Mouse (Mus musculus) T-cell, adult 66 days (primary cell): ENCODE measurements around the gene Nlrx1. TPM values are rescaled to one million over a fixed set of nuclear protein-coding genes. Genes with fewer than 3 reads are reported as not detected.

Experiments
- total RNA-seq, 2 experiments: library from RNA; stranded (reverse); gene quantifications; 3 replicates in 1 of 2; 4 replicates in 1 of 2; pipeline ENCODE4 v1.2.4; 2023

The Nlrx1 gene
- total RNA-seq: 1 to 10 TPM; 3.6 to 5.0 TPM

GRCm38 (mm10) chr9:44268432-44268831 is at the start of gene Nlrx1:
Gene Nlrx1 (minus strand): TSS chr9:44268599.

GRCm38 (mm10) chr9:44305466-44306079 is 37.2 kb upstream of the Nlrx1 start, which contains the start of gene Hinfp:
Gene Hinfp (minus strand): TSS chr9:44305671.

GRCm38 (mm10) chr9:44288076-44288958 is 19.9 kb upstream of the Nlrx1 start, which contains the start of gene Abcg4:
Gene Abcg4 (minus strand): TSS chr9:44288615.

GRCm38 (mm10) chr9:44251314-44251713 is 17.1 kb downstream of the Nlrx1 start, which contains the start of gene Pdzd3:
Gene Pdzd3 (minus strand): TSS chr9:44251471.

GRCm38 (mm10) chr9:44240399-44240798 is 28.0 kb downstream of the Nlrx1 start, which contains the start of gene Ccdc153:
Gene Ccdc153 (plus strand): TSS chr9:44240676.

GRCm38 (mm10) chr9:44233802-44234478 is 34.5 kb downstream of the Nlrx1 start, which contains the start of gene Cbl:
Gene Cbl (minus strand): TSS chr9:44234049.

Other genes starting within 250 kb of the Nlrx1 start
- 100 to 1,000 TPM; 830 to 871 TPM for gene Thy1, start 225.2 kb downstream of the Nlrx1 start, total RNA-seq
- 10 to 100 TPM; 17.1 to 18.9 TPM for gene Usp2, start 201.6 kb downstream of the Nlrx1 start, total RNA-seq
- under 1 TPM; 0.29 to 0.30 TPM for gene Mfrp, start 166.9 kb downstream of the Nlrx1 start, total RNA-seq
- under 1 TPM in 1 of 2 experiments, not detected in 1; 0.83 TPM for gene C1qtnf5, start 161.4 kb downstream of the Nlrx1 start, total RNA-seq
- under 1 TPM in 1 of 2 experiments, not detected in 1; 0.17 TPM for gene Gm49380, start 155.1 kb downstream of the Nlrx1 start, total RNA-seq
- 10 to 100 TPM; 21.5 to 25.5 TPM for gene Rnf26, start 155.1 kb downstream of the Nlrx1 start, total RNA-seq
- under 1 TPM; 0.33 to 0.79 TPM for gene Mcam, start 134.1 kb downstream of the Nlrx1 start, total RNA-seq
- 100 to 1,000 TPM; 169 to 185 TPM for gene Cbl, start 34.5 kb downstream of the Nlrx1 start, total RNA-seq
- not detected for gene Ccdc153, start 27.9 kb downstream of the Nlrx1 start, total RNA-seq
- gene Pdzd3, start 17.1 kb downstream of the Nlrx1 start, total RNA-seq: under 1 TPM in 1 of 2 experiments, not detected in 1; 0.50 TPM
- gene Abcg4, start 20.0 kb upstream of the Nlrx1 start, total RNA-seq: under 1 TPM in 1 of 2 experiments, not detected in 1; 0.47 TPM
- 10 to 100 TPM; 55.1 to 69.3 TPM for gene Hinfp, start 37.1 kb upstream of the Nlrx1 start, total RNA-seq
- gene C2cd2l, start 51.7 kb upstream of the Nlrx1 start, total RNA-seq: 10 to 100 TPM; 17.0 to 29.0 TPM
- gene Dpagt1, start 57.4 kb upstream of the Nlrx1 start, total RNA-seq: 10 to 100 TPM in 1 of 2 experiments, 1 to 10 TPM in 1; 8.9 to 11.5 TPM
- 10 to 100 TPM; 37.5 to 58.5 TPM for gene H2afx, start 66.1 kb upstream of the Nlrx1 start, total RNA-seq
- gene Hmbs, start 75.6 kb upstream of the Nlrx1 start, total RNA-seq: 10 to 100 TPM; 18.0 to 24.2 TPM
- gene Vps11, start 93.1 kb upstream of the Nlrx1 start, total RNA-seq: 10 to 100 TPM; 51.2 to 57.1 TPM
- gene Hyou1, start 110.9 kb upstream of the Nlrx1 start, total RNA-seq: 10 to 100 TPM; 71.4 to 78.9 TPM
- gene Slc37a4, start 128.3 kb upstream of the Nlrx1 start, total RNA-seq: 10 to 100 TPM; 16.4 to 18.4 TPM
- gene Rps25, start 138.5 kb upstream of the Nlrx1 start, total RNA-seq: 1,000 to 10,000 TPM; 2,876 to 2,979 TPM
- 10 to 100 TPM; 50.5 to 56.7 TPM for gene Trappc4, start 139.0 kb upstream of the Nlrx1 start, total RNA-seq
- 10 to 100 TPM; 33.1 to 41.6 TPM for gene Ccdc84, start 150.0 kb upstream of the Nlrx1 start, total RNA-seq
- gene Foxr1, start 172.5 kb upstream of the Nlrx1 start, total RNA-seq: not detected
- not detected for gene Upk2, start 186.4 kb upstream of the Nlrx1 start, total RNA-seq
- gene Bcl9l, start 214.2 kb upstream of the Nlrx1 start, total RNA-seq: 100 to 1,000 TPM; 207 to 232 TPM